Mouse (Mus musculus) kidney, postnatal 0 days (tissue): ENCODE results near the gene Zan. TPM values are rescaled to one million over a fixed set of nuclear protein-coding genes. Genes with fewer than 3 reads are reported as not detected.

Experiments
- ATAC-seq: fragments of 200-750 bp; cut with Nextera tagmentation; replicated peaks from 2 replicates; pipeline ENCODE4 v1.8.0; 2017; ENCODE audit warnings: low read depth, moderate number of reproducible peaks, moderate TSS enrichment, moderate library complexity; ENCODE audit not compliant: low FRiP score
- DNase-seq: peaks from one replicate; pipeline ENCODE4 v3.0.0-alpha.2; 2016; ENCODE audit warnings: low spot score
- H3K27ac ChIP-seq: fragments of 300-500 bp; sonication (generic); 2 replicates; pipeline ENCODE4 v1.5.1; 2014; ENCODE audit warnings: mild to moderate bottlenecking
- H3K27me3 ChIP-seq: fragments of 300-500 bp; sonication (generic); 2 replicates; pipeline ENCODE4 v1.6.1; 2014; ENCODE audit warnings: low read length, mixed read lengths; ENCODE audit not compliant: insufficient read depth
- H3K36me3 ChIP-seq: fragments of 300-500 bp; sonication (generic); 2 replicates; pipeline ENCODE4 v1.6.1; 2014; ENCODE audit warnings: low read length, mixed read lengths; ENCODE audit not compliant: insufficient read depth
- H3K4me1 ChIP-seq: fragments of 300-500 bp; sonication (generic); replicated peaks from 2 replicates; pipeline ENCODE4 v1.6.1; 2014; ENCODE audit warnings: antibody characterized with exemption, low read length, mixed read lengths; ENCODE audit not compliant: insufficient read depth
- H3K4me2 ChIP-seq: fragments of 300-500 bp; sonication (generic); 2 replicates; pipeline ENCODE4 v1.6.1; 2014; ENCODE audit warnings: mild to moderate bottlenecking, low read length, moderate library complexity, mixed read lengths
- H3K4me3 ChIP-seq: fragments of 300-500 bp; sonication (generic); replicated peaks from 2 replicates; pipeline ENCODE4 v1.5.1; 2014; ENCODE audit warnings: low read depth, low read length
- H3K9ac ChIP-seq: fragments of 300-500 bp; sonication (generic); 2 replicates; pipeline ENCODE4 v1.6.1; 2014; ENCODE audit warnings: low read depth, low read length
- H3K9me3 ChIP-seq: fragments of 300-500 bp; sonication (generic); replicated peaks from 2 replicates; pipeline ENCODE4 v1.6.1; 2016; ENCODE audit warnings: low read length, inconsistent platforms, mixed read lengths
- CTCF ChIP-seq: IDR thresholded peaks from 2 replicates; pipeline ENCODE4 v1.5.1; 2016; ENCODE audit warnings: antibody characterized with exemption, low read depth, mild to moderate bottlenecking, moderate library complexity
- WGBS: fragments of 180-500 bp; shearing (Covaris S2); extraction: QIAGEN DNeasy Blood & Tissue Kit; methylation state at CpG from one replicate; pipeline ENCODE4 v1.1.7; 2014; 5-methylcytosine and 5-hydroxymethylcytosine counted together
- polyA plus RNA-seq: library from polyadenylated mRNA; unstranded; fragments of >200 nt; fragmentation: Nextera tagmentation; extraction: Ambion mirVana; gene quantifications from 2 replicates; pipeline ENCODE4 v1.2.1, GENCODE M21; 2015

Zan gene
- polyA plus RNA-seq, 1 experiment from 2014 or later, result 0.16 TPM

- H3K27ac ChIP-seq, result no peak overlapping the region
- no peak for TF ChIP-seq CTCF
- H3K36me3 ChIP-seq, result no peaks in the 10 kb centered on the region
- H3K4me2 ChIP-seq, result no peak overlapping the region
- no peak overlapping the region for H3K4me3 ChIP-seq
- WGBS, result 85% methylated on average over 7 of the region's 7 CpGs
- H3K9me3 ChIP-seq, result no peaks in the 10 kb centered on the region
- no peaks in the 10 kb centered on the region for H3K27me3 ChIP-seq
- H3K4me1 ChIP-seq, result no peaks in the 10 kb centered on the region
- no peak overlapping the region for H3K9ac ChIP-seq
- ATAC-seq (no peak), DNase-seq (no peak)
Observed at GRCm38 (mm10) chr5:137383441-137383840, 93.4 kb downstream of the Zan start.

GRCm38 (mm10) chr5:137381152-137381551, 95.7 kb downstream of the Zan start:
- ATAC-seq, result no peak
- H3K4me2 ChIP-seq, result no peak overlapping the region
- 61% methylated on average over 4 of the region's 4 CpGs for WGBS

GRCm38 (mm10) chr5:137377603-137378002, 99.3 kb downstream of the Zan start:
- H3K9ac ChIP-seq, result no peak overlapping the region
- DNase-seq, result peak; percentile 57
- 23% methylated on average over 11 of the region's 15 CpGs for WGBS
- no peak overlapping the region; the same call in 1 of the 2 replicates for H3K27ac ChIP-seq
- no peak for TF ChIP-seq CTCF
- H3K36me3 ChIP-seq, result peaks cover 19% of the 10 kb centered on the region
- no peaks in the 10 kb centered on the region for H3K27me3 ChIP-seq
- no peaks in the 10 kb centered on the region for H3K9me3 ChIP-seq
- no peak overlapping the region for H3K4me3 ChIP-seq
- no peaks in the 10 kb centered on the region; the same call in 1 of the 2 replicates for H3K4me1 ChIP-seq
- no peak for ATAC-seq
- peak overlapping the region; percentile 38; the same call in 1 of the 2 replicates for H3K4me2 ChIP-seq

More at GRCm38 (mm10) chr5:137381152-137381551, 95.7 kb downstream of the Zan start:
- Histone ChIP-seq H3K9ac (no peak overlapping the region), H3K4me3 (no peak overlapping the region), H3K36me3 (no peaks in the 10 kb centered on the region), H3K4me1 (no peaks in the 10 kb centered on the region), H3K27ac (no peak overlapping the region), H3K9me3 (no peaks in the 10 kb centered on the region), H3K27me3 (no peaks in the 10 kb centered on the region)
- peak; percentile 79 for TF ChIP-seq CTCF
- peak; percentile 58 for DNase-seq

- H3K27me3 ChIP-seq, result no peaks in the 10 kb centered on the region
- TF ChIP-seq CTCF, result no peak
- H3K4me3 ChIP-seq, result no peak overlapping the region
- H3K9ac ChIP-seq, result 0 out of 2 replicates have a peak overlapping the region, but pooled peaks have one; percentile 28
- DNase-seq, result peak; percentile 49
- H3K4me1 ChIP-seq, result no peaks in the 10 kb centered on the region; the same call in 1 of the 2 replicates
- WGBS, result 16% methylated on average over 10 of the region's 11 CpGs
- no peaks in the 10 kb centered on the region for H3K9me3 ChIP-seq
- peaks cover 23% of the 10 kb centered on the region for H3K36me3 ChIP-seq
- H3K4me2 ChIP-seq, result peak overlapping the region; percentile 38; the same call in 1 of the 2 replicates
- no peak overlapping the region; the same call in 1 of the 2 replicates for H3K27ac ChIP-seq
- ATAC-seq, result no peak
Observed at GRCm38 (mm10) chr5:137377176-137377575, 99.7 kb downstream of the Zan start.

GRCm38 (mm10) chr5:137376722-137377121, 100.1 kb downstream of the Zan start:
- TF ChIP-seq CTCF, result no peak
- Histone ChIP-seq H3K4me3 (no peak overlapping the region), H3K4me1 (no peaks in the 10 kb centered on the region; the same call in 1 of the 2 replicates), H3K9me3 (no peaks in the 10 kb centered on the region), H3K27me3 (no peaks in the 10 kb centered on the region), H3K9ac (no peak overlapping the region), H3K4me2 (no peak overlapping the region), H3K36me3 (peaks cover 27% of the 10 kb centered on the region), H3K27ac (no peak overlapping the region)
- WGBS, result 43% methylated on average over 9 of the region's 9 CpGs
- ATAC-seq, result no peak
- peak; percentile 43 for DNase-seq

- H3K4me2 ChIP-seq, result no peak overlapping the region
- H3K4me3 ChIP-seq, result no peak overlapping the region
- peaks cover 31% of the 10 kb centered on the region for H3K36me3 ChIP-seq
- H3K27ac ChIP-seq, result 0 out of 2 replicates have a peak overlapping the region, but pooled peaks have one; percentile 66
- H3K9me3 ChIP-seq, result no peaks in the 10 kb centered on the region
- peak; percentile 69 for TF ChIP-seq CTCF
- 32% methylated on average over 7 of the region's 7 CpGs for WGBS
- no peak overlapping the region for H3K9ac ChIP-seq
- H3K27me3 ChIP-seq, result no peaks in the 10 kb centered on the region
- DNase-seq (peak; percentile 76), ATAC-seq (no peak)
- no peaks in the 10 kb centered on the region; the same call in 1 of the 2 replicates for H3K4me1 ChIP-seq
Observed at GRCm38 (mm10) chr5:137376198-137376597, 100.7 kb downstream of the Zan start.
